Mouse (Mus musculus): ENCODE data around the gene Shcbp1l. TPM values are rescaled to one million over a fixed set of nuclear protein-coding genes. Genes with fewer than 3 reads are reported as not detected.
A peak's percentile ranks its signal among the peaks of the same experiment; 100 is the strongest.
"Not testable (repeated sequence)": the region's sequence is repeated elsewhere in the genome, so short reads cannot be mapped to it uniquely, and the experiment has no call there.

Gene Shcbp1l
- 0.31 and 0.33 TPM in 2 replicates for polyA plus RNA-seq (2015; fragmentation: Nextera tagmentation; extraction: Ambion mirVana)

DNA sequence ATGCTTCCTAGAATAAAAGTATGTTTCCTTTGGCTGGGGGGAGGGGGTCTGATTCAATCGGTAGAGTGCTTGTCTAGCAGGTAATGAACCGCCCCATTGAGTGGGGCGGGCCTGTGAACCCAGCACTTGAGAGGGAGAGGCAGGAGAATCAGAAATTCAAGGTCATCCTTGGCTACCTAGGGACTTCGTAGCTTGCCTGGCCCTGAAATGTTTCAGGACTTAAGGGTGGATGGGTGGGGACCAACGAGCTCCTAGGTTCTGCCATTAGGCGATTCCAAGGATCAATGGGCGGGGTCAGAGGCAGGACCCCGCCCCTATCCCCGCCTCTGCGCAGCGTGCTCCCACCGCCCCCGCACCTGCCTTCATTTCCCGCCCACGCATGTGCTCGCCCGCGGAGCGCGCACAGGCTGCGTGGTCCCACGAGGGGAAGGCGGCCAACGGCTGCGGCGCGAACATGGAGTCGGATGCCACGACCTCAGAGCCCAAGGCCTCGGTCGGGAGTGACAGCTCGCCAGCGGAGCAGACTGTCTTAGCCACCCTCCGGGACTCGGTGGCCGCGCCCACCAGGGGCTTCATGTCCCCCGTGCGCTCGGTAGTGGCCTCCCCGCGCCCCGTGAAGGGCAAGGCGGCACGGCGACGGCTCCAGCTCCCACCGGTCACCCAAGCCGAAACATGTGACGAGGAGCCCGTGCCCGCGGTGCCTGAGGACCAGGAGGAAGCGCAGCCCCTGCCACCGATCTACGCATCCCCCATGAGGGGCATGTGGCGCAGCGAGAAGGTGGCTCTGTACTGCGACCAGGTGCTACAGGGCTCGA is at the start of gene Shcbp1l:
Gene Shcbp1l, plus strand, starts transcription at position 393 of the 815 bp plus-strand sequence.
- Histone ChIP-seq H3K9me3 (no peaks in the 10 kb centered on the region), H3K4me3 (peak within 1 kb of the TSS; percentile 54), H3K4me1 (peaks cover 10% of the 10 kb centered on the region), H3K9ac (peak within 1 kb of the TSS; percentile 63), H3K4me2 (replicated peaks) (peak within 1 kb of the TSS; percentile 96), H3K36me3 (no peaks in the 10 kb centered on the region), H3K27ac (no peak within 1 kb of the TSS), H3K27me3 (peaks cover 31% of the 10 kb centered on the region)
- 2% methylated on average over 60 of the region's 60 CpGs for WGBS
- peak; percentile 91 for ATAC-seq (ENCODE audit: low FRiP score, low read depth)

DNA sequence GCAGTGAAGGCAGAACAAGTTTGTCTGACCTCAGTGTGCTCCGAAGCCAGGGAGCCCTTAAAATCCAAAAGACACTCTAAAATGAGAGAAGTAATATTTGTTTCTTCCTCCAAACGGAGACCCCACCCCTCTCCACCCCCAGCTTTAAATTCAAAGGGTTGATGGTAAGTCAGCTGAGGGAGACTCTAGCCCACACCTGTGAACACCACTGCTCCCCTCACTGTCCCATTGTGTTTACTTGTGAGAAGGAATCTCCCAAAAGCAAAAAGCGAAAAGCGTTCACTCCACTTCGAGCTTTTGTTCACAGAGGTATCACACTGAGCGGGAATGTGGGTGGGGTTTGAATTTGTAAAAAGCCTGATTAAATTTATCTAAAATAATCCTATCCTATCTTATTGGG is 48.5 kb upstream of the Shcbp1l start:
- H3K36me3 ChIP-seq, result no peaks in the 10 kb centered on the region
- H3K9ac ChIP-seq, result no peak overlapping the region
- WGBS, result 46% methylated on average over 6 of the region's 6 CpGs
- no peaks in the 10 kb centered on the region for H3K9me3 ChIP-seq
- no peak for ATAC-seq (ENCODE audit: low FRiP score, low read depth)
- no peak overlapping the region for H3K4me3 ChIP-seq
- no peaks in the 10 kb centered on the region for H3K4me1 ChIP-seq
- H3K27me3 ChIP-seq, result no peaks in the 10 kb centered on the region
- H3K4me2 ChIP-seq (replicated peaks), result no peak overlapping the region
- H3K27ac ChIP-seq, result no peak overlapping the region

DNA sequence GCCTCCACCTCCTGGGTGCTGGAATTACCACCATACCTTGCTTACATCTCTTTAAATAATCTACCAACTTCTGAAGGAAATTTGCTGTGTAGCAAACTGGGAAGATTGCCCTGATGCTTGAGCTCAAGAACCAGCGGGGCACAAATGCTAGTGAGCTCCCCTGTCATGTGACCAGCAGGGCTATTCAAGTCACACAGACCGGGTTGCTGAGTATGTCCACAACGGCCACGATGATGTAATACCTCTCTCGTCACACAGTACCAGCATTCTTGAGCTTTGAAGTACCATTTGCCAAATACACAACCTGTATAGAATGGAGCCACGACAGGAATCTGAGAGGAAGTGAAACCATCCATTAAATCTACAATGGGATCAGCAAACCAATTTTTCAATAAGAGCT is 46.4 kb upstream of the Shcbp1l start:
- Histone ChIP-seq H3K27ac (no peak overlapping the region), H3K4me1 (no peaks in the 10 kb centered on the region), H3K36me3 (no peaks in the 10 kb centered on the region), H3K9me3 (no peaks in the 10 kb centered on the region), H3K9ac (no peak overlapping the region), H3K27me3 (no peaks in the 10 kb centered on the region), H3K4me2 (replicated peaks) (no peak overlapping the region), H3K4me3 (no peak overlapping the region)
- 67% methylated on average over 6 of the region's 6 CpGs for WGBS
- ATAC-seq (ENCODE audit: low FRiP score, low read depth), result no peak

DNA sequence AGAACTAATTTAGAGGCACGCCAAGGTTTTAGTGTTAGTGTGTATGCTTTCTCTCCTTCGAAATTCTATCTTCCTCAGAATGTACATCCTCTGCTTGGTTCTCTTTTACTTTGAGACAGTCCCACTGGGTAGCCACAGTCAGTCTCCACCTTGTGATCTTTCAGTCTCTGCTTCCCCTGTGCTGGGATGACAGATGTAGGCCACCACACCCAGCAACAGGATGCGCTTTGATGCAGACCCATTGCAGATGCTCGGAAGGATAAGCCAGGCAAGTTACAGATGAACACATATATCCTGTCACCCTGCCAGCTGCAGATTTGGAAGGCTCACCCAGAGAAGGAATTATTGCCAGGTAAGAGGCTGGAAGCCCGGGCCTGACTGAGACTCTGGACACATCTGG is 45.1 kb upstream of the Shcbp1l start:
- H3K27ac ChIP-seq, result no peak overlapping the region
- no peaks in the 10 kb centered on the region for H3K36me3 ChIP-seq
- no peak overlapping the region for H3K4me3 ChIP-seq
- H3K27me3 ChIP-seq, result no peaks in the 10 kb centered on the region
- no peak overlapping the region for H3K9ac ChIP-seq
- no peaks in the 10 kb centered on the region for H3K9me3 ChIP-seq
- no peaks in the 10 kb centered on the region for H3K4me1 ChIP-seq
- ATAC-seq (ENCODE audit: low FRiP score, low read depth), result no peak
- no peak overlapping the region for H3K4me2 ChIP-seq (replicated peaks)
- WGBS, result 76% methylated on average over 5 of the region's 5 CpGs

DNA sequence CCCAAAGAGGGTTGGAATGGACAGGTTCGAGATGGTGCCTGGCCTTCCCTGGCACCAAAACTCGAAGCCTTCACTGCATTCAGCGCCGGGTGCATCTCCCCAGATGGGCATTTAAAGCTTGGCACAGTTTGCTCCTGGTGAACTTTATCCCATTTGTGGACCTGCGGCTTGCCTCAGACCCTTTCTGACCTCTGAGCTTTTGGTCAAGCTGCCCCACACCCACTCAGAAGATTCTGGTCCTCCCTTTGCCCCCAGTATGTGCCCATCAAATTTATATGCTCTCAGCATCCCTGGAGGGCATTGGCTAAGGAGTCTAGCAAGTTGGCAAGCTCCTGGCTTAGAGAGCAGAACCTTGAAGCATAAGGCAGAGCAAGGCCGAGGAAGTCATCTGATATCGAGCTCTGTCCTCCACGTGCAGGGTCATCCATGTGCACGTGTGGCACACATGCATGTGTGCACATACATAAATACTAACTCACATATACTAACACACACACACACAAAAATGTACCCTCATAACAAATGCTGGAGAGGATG is 44.1 kb upstream of the Shcbp1l start:
- Histone ChIP-seq H3K4me1 (no peaks in the 10 kb centered on the region), H3K9ac (no peak overlapping the region), H3K27ac (no peak overlapping the region), H3K27me3 (no peaks in the 10 kb centered on the region), H3K4me3 (no peak overlapping the region), H3K9me3 (no peaks in the 10 kb centered on the region), H3K4me2 (replicated peaks) (no peak overlapping the region), H3K36me3 (no peaks in the 10 kb centered on the region)
- no peak for ATAC-seq (ENCODE audit: low FRiP score, low read depth)
- 91% methylated on average over 9 of the region's 9 CpGs for WGBS

DNA sequence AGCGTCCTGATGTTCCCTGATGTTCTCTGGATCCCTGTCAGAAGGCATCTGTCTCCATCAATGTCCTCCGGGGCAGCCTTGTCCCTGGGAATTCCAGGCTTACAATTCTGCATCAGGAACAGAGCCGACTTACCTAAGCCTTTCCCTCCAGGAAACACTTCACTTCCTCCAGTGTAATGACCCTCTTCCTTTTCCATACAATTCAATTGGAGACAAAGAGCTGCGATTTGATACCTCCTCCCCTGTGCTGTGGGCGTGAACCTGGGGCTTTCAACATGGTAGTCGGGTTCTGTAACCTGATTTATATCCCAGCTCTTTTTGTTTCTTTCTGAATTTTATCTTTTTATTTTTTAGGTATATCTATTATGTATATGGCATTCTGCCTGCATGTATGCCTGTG is 39.9 kb upstream of the Shcbp1l start:
- WGBS, result 66% methylated on average over 6 of the region's 6 CpGs
- no peaks in the 10 kb centered on the region for H3K9me3 ChIP-seq
- H3K36me3 ChIP-seq, result no peaks in the 10 kb centered on the region
- no peak overlapping the region for H3K4me3 ChIP-seq
- H3K4me1 ChIP-seq, result no peaks in the 10 kb centered on the region
- ATAC-seq (ENCODE audit: low FRiP score, low read depth), result no peak
- no peak overlapping the region for H3K27ac ChIP-seq
- H3K9ac ChIP-seq, result no peak overlapping the region
- H3K4me2 ChIP-seq (replicated peaks), result no peak overlapping the region
- no peaks in the 10 kb centered on the region for H3K27me3 ChIP-seq

DNA sequence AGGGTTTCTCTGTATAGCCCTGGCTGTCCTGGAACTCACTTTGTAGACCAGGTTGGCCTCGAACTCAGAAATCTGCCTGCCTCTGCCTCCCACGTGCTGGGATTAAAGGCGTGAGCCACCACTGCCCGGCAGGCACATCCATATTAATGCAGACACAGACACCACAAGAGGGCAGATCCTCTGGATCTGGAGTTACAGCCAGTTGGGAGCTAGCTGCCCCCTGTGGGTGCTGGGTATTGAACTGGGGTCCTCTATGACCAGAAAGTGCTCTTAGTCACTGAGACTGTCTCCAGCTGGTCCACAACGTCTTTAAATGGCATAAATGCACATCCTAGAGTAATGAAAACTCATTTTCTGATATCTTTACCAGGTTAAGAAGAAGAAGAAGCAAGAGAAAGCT is 39.3 kb upstream of the Shcbp1l start:
- not testable (repeated sequence) for H3K4me1 ChIP-seq; H3K4me3 ChIP-seq; H3K9ac ChIP-seq; H3K27me3 ChIP-seq; H3K9me3 ChIP-seq; ATAC-seq (ENCODE audit: low FRiP score, low read depth); H3K4me2 ChIP-seq (replicated peaks); H3K36me3 ChIP-seq; H3K27ac ChIP-seq
- 89% methylated on average over 5 of the region's 5 CpGs for WGBS

DNA sequence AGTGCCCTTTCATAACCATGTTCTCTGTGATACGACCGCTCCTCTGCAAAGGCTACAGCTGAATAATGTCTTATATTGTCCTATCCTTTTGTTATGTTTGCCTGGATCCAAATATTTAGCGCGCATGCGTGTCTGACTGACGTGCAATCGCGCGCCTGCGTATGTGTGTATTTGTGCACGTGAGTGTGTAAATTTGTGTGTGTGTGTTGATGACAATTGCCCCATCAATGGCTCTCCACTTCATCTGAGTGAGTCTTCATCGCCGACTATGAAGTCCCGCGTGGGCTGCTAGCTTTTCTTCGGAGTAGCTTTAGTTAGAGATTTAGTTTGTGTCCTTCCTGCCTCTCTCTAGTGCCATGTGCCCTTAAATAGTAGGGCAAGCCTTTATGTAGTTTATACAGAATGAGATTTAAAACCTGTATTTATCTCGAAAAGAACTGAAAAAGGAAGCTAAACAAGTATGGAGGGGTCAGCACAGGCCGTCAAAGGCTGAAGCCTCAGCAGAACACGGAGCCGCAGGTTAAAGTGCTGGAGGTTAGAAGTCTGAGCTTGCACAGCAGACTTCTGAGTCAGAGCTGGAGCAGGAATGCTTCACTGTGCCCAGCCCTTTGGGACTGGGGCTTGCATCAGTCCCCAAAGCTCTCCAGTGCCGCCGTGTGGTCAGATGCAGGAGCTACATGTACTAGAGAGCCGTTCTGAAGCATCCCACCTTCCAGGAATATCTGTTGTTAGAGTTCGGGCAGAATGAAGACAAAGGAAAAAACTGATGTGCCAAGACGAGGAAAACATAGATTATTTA is 38.5 kb upstream of the Shcbp1l start:
- WGBS, result 54% methylated on average over 25 of the region's 25 CpGs
- Histone ChIP-seq H3K36me3 (no peaks in the 10 kb centered on the region), H3K4me1 (no peaks in the 10 kb centered on the region), H3K27me3 (no peaks in the 10 kb centered on the region), H3K9ac (no peak overlapping the region), H3K9me3 (no peaks in the 10 kb centered on the region), H3K27ac (no peak overlapping the region), H3K4me2 (replicated peaks) (peak overlapping the region; percentile 28; the same call in 1 of the 2 replicates), H3K4me3 (no peak overlapping the region)
- ATAC-seq (ENCODE audit: low FRiP score, low read depth), result peak; percentile 83

DNA sequence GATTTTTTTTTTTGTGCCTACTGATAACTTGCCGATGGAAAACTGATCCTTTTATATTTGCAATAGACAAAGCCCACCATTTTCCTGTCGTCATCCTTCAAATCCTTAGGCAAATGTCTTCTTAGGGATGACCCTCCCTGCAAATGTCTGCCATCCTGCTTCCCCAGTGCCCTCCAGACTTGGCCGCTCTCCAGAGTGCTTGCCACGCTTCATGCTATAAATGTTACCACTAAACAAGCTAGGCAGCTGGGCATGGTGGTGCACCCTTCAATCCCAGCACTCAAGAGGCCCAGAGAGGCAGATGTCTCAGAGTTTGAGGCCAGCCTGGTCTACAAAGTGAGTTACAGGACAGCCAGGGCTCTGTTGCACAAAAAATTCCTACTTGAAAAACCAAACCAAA is 29.3 kb upstream of the Shcbp1l start:
- not testable (repeated sequence) for H3K9ac ChIP-seq; H3K4me2 ChIP-seq (replicated peaks); H3K4me3 ChIP-seq; ATAC-seq (ENCODE audit: low FRiP score, low read depth); H3K27me3 ChIP-seq; H3K36me3 ChIP-seq; H3K4me1 ChIP-seq; H3K27ac ChIP-seq; H3K9me3 ChIP-seq
- 84% methylated on average over 4 of the region's 4 CpGs for WGBS

DNA sequence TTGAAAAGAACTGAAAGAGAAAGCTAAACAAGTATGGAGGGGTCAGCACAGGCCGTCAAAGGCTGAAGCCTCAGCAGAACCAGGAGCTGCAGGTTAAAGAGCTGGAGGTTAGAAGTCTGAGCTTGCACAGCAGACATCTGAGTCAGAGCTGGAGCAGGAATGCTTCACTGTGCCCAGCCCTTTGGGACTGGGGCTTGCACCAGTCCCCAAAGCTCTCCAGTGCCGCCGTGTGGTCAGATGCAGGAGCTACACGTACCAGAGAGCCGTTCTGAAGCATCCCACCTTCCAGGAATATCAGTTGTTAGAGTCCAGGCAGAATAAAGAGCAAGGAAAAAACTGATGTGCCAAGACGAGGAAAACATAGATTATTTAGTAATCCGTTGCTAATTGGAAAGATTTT is 23.2 kb upstream of the Shcbp1l start:
- 0 out of 2 replicates have a peak, but pooled peaks have one; percentile 28 for ATAC-seq (ENCODE audit: low FRiP score, low read depth)
- H3K9me3 ChIP-seq, result no peaks in the 10 kb centered on the region; the same call in 1 of the 2 replicates

DNA sequence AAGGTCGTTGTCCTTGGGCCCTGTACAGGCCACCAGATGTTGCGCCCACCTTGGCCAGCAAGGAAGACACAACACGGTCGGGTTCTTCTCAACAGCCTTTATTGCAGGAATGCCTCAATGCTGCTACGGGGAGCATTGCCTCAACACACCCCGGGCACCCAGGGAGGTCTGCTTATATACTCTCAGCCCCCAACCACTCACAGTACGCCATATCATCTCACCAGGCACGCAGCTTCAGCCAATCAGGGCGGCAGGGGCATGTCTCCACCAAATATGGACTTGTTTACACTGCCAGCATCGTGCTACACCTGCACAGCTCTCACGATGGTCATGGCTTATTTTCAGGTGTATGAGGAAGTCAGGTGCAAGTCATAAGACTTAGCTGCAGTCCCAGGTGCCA is 17.3 kb upstream of the Shcbp1l start:
- 81% methylated on average over 11 of the region's 11 CpGs for WGBS
- ATAC-seq (ENCODE audit: low FRiP score, low read depth), result not testable (repeated sequence)

More for the DNA sequence above, 23.2 kb upstream of the Shcbp1l start:
- Histone ChIP-seq H3K27me3 (no peaks in the 10 kb centered on the region), H3K27ac (no peak overlapping the region), H3K4me3 (no peak overlapping the region), H3K4me1 (no peaks in the 10 kb centered on the region), H3K9ac (no peak overlapping the region), H3K36me3 (no peaks in the 10 kb centered on the region), H3K4me2 (replicated peaks) (no peak overlapping the region)
- 2% methylated on average over 7 of the region's 7 CpGs for WGBS

DNA sequence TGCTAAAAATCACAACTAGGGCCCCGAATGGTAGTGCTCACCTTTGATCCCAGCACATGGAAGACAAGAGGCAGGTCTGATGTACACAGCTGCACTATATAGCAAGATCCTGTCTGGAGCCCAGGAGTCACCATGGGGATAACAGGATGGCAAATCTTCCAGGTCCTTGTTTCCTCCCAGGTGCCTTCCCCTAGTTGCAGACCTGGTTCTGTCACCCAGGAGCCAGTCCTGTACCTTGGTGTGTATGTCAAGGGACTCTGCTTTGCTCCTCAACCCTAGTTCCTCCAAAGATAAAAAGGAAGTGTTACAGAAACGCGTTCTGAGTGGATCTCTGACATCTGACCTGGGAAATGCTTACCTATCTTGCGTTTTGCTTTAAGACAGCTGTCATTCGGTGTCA is 16.7 kb upstream of the Shcbp1l start:
- not testable (repeated sequence) for H3K27ac ChIP-seq
- 86% methylated on average over 5 of the region's 5 CpGs for WGBS

More for the DNA sequence above, 17.3 kb upstream of the Shcbp1l start:
- not testable (repeated sequence) for H3K27ac ChIP-seq; H3K4me3 ChIP-seq; H3K36me3 ChIP-seq; H3K4me1 ChIP-seq; H3K27me3 ChIP-seq; H3K9ac ChIP-seq; H3K4me2 ChIP-seq (replicated peaks); H3K9me3 ChIP-seq

More for the DNA sequence above, 16.7 kb upstream of the Shcbp1l start:
- H3K27me3 ChIP-seq; ATAC-seq (ENCODE audit: low FRiP score, low read depth); H3K9me3 ChIP-seq; H3K36me3 ChIP-seq; H3K4me2 ChIP-seq (replicated peaks); H3K9ac ChIP-seq; H3K4me1 ChIP-seq; H3K4me3 ChIP-seq: not testable (repeated sequence)

Data from limb, embryonic 13.5 days (tissue).